Mouse (Mus musculus) adrenal gland, postnatal 14 days (tissue): Measurements from ENCODE around the gene Ndufv1. TPM values are rescaled to one million over a fixed set of nuclear protein-coding genes. Genes with fewer than 3 reads are reported as not detected.
A peak's percentile ranks its signal among the peaks of the same experiment; 100 is the strongest.
"Not testable (repeated sequence)": the region's sequence is repeated elsewhere in the genome, so short reads cannot be mapped to it uniquely, and the experiment has no call there.

Experiments
- DNase-seq: peaks from one replicate; pipeline ENCODE4 v3.0.0; 2021; ENCODE audit warnings: mixed read lengths
- total RNA-seq: library from RNA; stranded (reverse); gene quantifications from 2 replicates; pipeline ENCODE4 v1.2.3, GENCODE M21; 2021

Gene Ndufv1
- total RNA-seq, 1 experiment from 2014 or later = 604 TPM

- DNase-seq = no peak
Measured at GRCm38 (mm10) chr19:4001752-4002151, 10.9 kb downstream of the Ndufv1 start.

DNA sequence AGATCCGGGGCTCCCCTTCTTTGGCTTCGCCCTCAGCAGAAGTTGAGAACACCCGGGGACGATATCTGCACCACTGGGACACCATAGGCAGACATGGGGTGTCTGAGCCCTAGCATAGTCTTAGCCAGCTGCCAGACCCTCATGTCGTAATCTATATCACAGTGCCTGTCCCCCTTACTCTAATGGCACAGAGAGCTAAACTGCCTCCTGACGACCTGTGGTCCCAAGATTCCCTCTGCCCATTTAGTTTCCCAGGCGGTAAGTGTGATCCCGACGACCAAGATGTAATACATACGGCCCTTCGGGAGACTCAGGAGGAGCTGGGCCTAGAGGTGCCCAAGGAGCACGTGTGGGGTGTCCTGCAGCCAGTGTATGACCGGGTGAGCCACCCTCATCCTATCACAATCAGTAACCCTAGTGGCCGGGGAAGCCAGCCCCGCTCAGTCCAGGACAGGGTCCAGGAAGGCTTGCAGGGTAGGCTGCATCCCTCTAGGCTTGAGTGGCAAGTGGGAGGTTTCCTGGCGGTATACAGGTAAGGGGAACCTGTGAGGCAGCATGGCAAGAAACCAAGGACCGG lies 11.6 kb downstream of the Ndufv1 start:
- no peak for DNase-seq

DNA sequence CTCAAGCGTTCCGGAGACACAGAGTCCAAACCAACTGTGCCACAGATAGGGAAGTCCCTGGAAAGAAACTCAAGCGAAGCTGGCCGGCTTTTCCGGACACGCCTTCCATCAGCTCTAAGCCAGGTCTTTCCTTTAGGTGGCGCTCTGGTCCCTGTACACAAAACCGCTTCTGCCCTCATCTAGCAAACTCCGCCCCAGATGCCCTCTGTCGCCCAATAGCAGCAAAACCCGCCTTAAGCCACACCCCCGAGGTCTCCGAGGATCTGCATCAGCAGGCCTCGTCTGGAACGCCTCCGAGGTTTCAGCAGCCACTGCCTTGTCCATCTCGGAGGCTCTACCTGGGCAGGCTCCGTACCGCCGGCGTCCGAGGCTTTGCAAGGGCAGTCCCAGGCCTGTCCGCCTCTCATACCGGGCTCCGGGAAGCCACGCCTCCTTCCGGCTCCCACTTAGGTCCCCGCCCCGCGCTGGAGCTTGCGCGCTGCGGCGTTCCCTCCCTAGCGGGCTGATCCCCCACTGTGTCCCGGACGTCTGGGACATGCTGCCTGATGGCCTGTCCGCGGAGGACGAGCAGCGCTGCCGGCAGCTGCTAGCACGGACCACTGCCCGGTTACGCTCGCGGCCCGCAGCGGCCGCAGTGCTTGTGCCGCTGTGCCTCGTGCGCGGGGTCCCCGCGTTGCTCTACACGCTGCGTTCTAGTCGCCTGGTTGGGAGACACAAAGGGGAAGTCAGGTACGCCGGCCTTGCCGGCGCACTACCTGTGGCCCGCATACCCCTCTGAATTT lies 12.3 kb downstream of the Ndufv1 start, which contains the start of the genes Nudt8 and Gm49405:
Gene Nudt8 (plus strand): TSS at position 462 of the 782 bp plus-strand sequence.
Gene Gm49405 (plus strand): TSS at position 508 of the 782 bp plus-strand sequence.
- peak; percentile 96 for DNase-seq

DNA sequence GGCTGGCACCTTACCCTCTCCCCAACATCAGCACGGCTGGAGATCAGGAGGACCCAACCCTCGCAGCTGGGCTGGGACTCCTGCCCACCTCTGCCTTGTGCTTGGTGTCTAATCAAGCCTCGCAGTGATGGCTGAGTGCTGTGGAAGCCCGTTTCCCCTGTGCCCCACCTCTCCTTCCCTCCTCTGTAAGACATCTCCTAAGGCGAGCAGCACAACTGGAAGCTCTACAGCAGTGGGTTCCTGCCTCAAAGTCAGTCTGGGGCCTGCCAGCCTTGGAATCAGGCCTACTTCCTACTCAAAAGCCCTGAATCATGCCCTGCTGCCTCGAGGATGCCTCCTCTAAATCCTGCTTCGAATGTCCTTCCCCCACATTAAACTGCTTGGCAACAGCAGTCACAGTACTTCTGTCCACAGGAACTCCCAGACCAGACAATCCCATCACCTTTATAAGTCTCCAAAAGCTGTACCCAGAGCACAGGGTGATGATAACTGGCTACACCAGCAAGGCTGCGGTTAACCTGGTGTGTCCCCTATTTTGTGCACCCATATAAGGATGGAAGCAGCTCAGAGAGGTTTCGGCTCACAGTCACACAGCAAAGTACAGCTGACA lies 13.4 kb downstream of the Ndufv1 start:
- no peak for DNase-seq

- DNase-seq = no peak
Measured at GRCm38 (mm10) chr19:3998335-3998734, 14.3 kb downstream of the Ndufv1 start.

- DNase-seq = no peak
Measured at GRCm38 (mm10) chr19:3997231-3997630, 15.4 kb downstream of the Ndufv1 start.

- no peak for DNase-seq
Measured at GRCm38 (mm10) chr19:3996747-3997146, 15.9 kb downstream of the Ndufv1 start.

DNA sequence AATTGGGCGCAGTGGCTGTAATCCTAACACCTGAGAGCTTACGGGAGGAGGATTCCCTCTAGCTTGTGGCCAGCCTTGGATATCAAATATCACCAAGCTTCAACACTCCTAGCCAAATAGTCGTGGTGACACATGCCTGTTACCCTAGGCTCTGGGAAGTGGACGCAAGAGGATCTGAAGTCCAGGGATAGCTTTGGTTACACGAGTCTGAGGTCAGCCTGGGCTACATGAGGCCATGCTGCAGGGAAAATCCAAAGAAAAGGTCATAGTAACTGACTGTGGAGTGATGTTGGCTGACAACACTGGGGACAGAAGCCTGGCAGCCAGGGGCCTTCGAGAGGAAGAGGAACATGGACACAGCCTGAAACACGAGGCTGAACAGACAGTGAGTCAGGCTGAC lies 16.5 kb downstream of the Ndufv1 start:
- DNase-seq = no peak

- DNase-seq = no peak
Measured at GRCm38 (mm10) chr19:3995505-3995904, 17.1 kb downstream of the Ndufv1 start.

DNA sequence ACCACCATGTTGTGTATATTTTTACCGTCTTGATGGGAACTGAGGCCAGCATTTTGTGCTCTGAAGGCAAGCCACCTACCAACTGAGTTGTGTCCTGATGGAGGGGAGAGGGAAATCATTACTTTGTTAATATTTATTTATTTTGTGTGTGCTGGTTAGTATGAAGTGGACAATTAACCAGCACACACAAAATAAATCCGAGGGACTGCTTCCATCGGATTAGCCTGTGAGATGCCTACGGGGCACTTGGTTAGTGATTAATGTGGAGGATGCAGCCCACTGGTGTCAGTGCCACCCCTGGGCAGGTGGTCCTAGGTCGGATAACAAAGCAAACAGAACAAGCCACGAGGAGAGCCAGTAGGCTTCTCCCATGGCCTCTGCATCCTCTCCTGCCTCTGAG lies 17.7 kb downstream of the Ndufv1 start:
- DNase-seq = no peak

GRCm38 (mm10) chr19:3992416-3992815 lies 20.2 kb downstream of the Ndufv1 start, which contains the start of gene Tbx10:
Gene Tbx10 (plus strand): TSS chr19:3992752.
- DNase-seq = no peak

GRCm38 (mm10) chr19:3991966-3992365 lies 20.6 kb downstream of the Ndufv1 start:
- DNase-seq = no peak

GRCm38 (mm10) chr19:3991562-3991961 lies 21.0 kb downstream of the Ndufv1 start:
- DNase-seq = no peak

- DNase-seq = no peak
Measured at GRCm38 (mm10) chr19:3990804-3991203, 21.8 kb downstream of the Ndufv1 start.

DNA sequence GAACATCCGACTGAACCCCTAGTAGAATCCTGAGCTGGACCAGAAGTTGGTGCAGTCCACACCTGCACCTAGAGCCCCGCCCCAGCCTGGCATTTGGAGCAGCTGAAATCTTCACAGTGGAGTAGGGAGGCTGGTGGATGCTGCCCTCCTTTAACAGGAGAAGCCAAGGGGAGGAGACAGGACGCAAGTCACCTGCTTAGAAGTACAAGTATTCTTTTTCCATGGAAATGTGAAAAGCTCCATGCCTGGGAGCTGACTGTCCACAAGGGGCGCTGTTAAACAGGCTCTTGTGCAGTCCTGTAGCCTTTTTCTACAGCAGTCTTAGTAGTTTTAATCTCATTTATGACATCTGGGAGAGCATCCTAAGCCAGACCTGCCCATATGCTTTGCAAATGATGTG lies 23.9 kb downstream of the Ndufv1 start:
- no peak for DNase-seq

DNA sequence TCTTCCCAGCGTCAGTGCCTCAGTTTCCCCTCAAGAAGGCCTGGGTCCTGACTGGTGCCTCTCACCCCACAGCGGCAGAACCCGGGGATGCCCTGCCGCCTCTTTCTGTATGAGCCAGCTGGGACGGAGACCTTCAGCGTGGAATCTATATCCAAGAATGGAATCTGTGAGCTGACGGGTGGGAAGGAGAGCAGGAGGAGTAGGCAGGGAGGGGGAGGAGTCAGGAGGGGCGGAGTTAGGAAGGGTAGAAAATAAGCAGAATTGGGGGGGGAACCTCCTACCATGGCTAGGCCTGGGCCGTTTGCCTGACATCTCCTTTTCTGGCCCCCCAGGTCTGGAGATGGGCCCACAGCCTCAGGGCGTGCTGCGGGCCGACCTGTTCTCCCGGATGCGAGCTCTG lies 24.5 kb downstream of the Ndufv1 start:
- DNase-seq = no peak

GRCm38 (mm10) chr19:3986334-3986733 lies 26.3 kb downstream of the Ndufv1 start, which contains the start of gene Acy3:
Gene Acy3 (plus strand): TSS chr19:3986570.
- peak; percentile 94 for DNase-seq

DNA sequence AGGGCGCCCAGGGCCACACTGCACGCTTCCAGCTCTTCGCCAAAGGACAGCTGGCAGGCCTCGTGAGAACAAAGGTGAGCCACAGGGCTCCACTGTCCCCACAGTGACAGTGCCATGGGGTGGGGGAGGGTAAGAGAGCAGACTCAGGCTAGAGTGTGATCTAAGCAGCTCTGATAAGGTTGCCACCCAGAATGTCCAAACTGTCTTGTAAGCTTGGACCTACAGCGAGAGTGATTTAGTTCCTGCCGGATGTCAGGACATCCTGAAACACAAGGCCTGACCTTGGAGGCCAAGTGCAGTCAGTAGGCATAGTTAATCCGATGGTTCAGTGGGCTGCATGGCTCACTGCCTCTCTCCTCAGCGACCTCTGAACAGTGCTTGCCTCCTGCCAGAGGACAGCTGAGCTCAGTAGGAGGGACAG lies 27.3 kb downstream of the Ndufv1 start:
- peak; percentile 89 for DNase-seq

- DNase-seq = no peak
Measured at GRCm38 (mm10) chr19:3983527-3984200, 28.9 kb downstream of the Ndufv1 start.

- no peak for DNase-seq
Measured at GRCm38 (mm10) chr19:3980917-3981316, 31.7 kb downstream of the Ndufv1 start.

- peak; percentile 91 for DNase-seq
Measured at GRCm38 (mm10) chr19:3980309-3980708, 32.3 kb downstream of the Ndufv1 start.

DNA sequence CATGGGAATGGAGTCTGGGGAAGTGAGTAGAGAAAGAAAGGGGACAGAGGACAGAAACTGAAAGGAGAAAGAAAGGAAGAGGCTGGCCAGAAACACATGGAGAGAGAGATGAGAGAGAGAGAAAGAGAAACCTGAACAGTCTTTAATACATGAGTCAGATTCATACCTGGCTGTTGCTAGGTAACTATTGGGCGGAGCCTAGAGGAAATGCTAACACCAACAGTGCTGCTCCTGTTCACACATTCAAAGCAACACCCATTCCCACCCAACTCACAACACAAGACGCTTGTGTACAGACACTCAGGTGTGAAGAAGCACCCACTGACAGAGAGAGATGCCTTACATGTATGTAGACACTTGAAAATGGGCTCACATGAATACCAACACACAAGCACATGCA lies 36.7 kb downstream of the Ndufv1 start:
- DNase-seq = no peak

GRCm38 (mm10) chr19:3974608-3975007 lies 38.0 kb downstream of the Ndufv1 start:
- not testable (repeated sequence) for DNase-seq
